Mouse (Mus musculus): ENCODE data around the gene Zfp59.
"Not testable (repeated sequence)": the region's sequence is repeated elsewhere in the genome, so short reads cannot be mapped to it uniquely, and the experiment has no call there.

DNA sequence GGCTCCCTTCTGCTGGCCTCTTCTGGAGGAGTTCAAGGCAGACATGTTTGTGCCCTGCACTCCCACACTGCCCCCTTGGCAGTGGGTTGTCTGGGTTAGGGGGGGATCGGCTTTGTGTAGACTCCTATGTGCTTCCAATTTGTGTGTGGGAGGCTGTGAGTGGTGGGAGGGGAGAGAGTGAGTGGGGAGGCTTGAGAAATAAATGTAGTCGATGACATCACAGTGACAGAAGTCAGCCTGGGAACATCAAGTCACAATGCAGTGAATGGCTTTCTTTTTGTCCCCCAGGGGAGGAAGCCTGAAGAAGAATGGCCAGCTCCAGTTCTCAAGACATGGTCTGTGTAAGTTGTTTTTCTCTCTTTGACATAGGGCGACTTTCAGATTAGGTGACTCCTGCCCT lies 31.5 kb upstream of the Zfp59 start, which contains the start of gene Zfp626:
- not testable (repeated sequence) for TF ChIP-seq CTCF, POLR2A (IDR thresholded peaks at IDR 0.05; ENCODE audit: insufficient read depth, low read depth, low read length)
